Mouse (Mus musculus) splenic B cell, adult 2 months (primary cell): ENCODE results near the gene Olfr591.
"Not testable (repeated sequence)": the region's sequence is repeated elsewhere in the genome, so short reads cannot be mapped to it uniquely, and the experiment has no call there.

Experiments
- DNase-seq: peaks from one replicate; pipeline ENCODE4 v3.0.0-alpha.2; 2011; ENCODE audit warnings: low read depth, low spot score
- H3K27me3 ChIP-seq: 2 replicates; pipeline ENCODE4 v1.6.1; 2012; ENCODE audit warnings: mild to moderate bottlenecking, low read length, moderate library complexity, mixed read lengths; ENCODE audit not compliant: control insufficient read depth, poor library complexity, insufficient read depth, severe bottlenecking
- H3K36me3 ChIP-seq: 2 replicates; pipeline ENCODE4 v1.6.1; 2012; ENCODE audit warnings: mild to moderate bottlenecking, low read length, moderate library complexity, mixed read lengths; ENCODE audit not compliant: control insufficient read depth, poor library complexity, insufficient read depth, severe bottlenecking

The Olfr591 gene

GRCm38 (mm10) chr7:103178240-103178639 lies at the start of gene Olfr591:
Gene Olfr591, minus strand, starts transcription at chr7:103178340.
- Histone ChIP-seq H3K36me3 (no peaks in the 10 kb centered on the region), H3K27me3 (no peaks in the 10 kb centered on the region)
- DNase-seq: no peak

GRCm38 (mm10) chr7:103216696-103217095 lies 38.6 kb upstream of the Olfr591 start, which contains the start of gene Olfr594:
Gene Olfr594, plus strand, starts transcription at chr7:103216996.
- no peak for DNase-seq
- no peaks in the 10 kb centered on the region for H3K36me3 ChIP-seq
- H3K27me3 ChIP-seq: no peaks in the 10 kb centered on the region

GRCm38 (mm10) chr7:103212050-103212449 lies 33.9 kb upstream of the Olfr591 start:
- not testable (repeated sequence) for DNase-seq, H3K36me3 ChIP-seq, H3K27me3 ChIP-seq

GRCm38 (mm10) chr7:103211562-103211961 lies 33.4 kb upstream of the Olfr591 start, which contains the start of gene Olfr593:
Gene Olfr593, plus strand, starts transcription at chr7:103211862.
- no peak for DNase-seq
- no peaks in the 10 kb centered on the region for H3K36me3 ChIP-seq
- no peaks in the 10 kb centered on the region for H3K27me3 ChIP-seq

DNA sequence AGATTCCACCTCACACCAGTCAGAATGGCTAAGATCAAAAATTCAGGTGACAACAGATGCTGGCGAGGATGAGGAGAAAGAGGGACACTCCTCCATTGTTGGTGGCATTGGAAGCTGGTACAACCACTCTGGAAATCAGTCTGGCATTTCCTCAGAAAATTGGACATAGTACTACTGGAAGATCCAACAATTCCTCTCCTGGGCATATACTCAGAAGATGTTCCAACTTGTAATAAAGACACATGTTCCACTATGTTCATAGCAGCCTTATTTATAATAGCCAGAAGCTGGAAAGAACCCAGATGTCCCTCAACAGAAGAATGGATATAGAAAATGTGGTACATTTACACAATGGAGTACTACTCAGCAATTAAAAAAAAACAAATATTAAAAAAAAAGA lies 6.4 kb upstream of the Olfr591 start, which contains the start of gene Olfr592:
Gene Olfr592 (plus strand): TSS at position 301 of the 400 bp plus-strand sequence.
- not testable (repeated sequence) for H3K27me3 ChIP-seq, DNase-seq, H3K36me3 ChIP-seq

DNA sequence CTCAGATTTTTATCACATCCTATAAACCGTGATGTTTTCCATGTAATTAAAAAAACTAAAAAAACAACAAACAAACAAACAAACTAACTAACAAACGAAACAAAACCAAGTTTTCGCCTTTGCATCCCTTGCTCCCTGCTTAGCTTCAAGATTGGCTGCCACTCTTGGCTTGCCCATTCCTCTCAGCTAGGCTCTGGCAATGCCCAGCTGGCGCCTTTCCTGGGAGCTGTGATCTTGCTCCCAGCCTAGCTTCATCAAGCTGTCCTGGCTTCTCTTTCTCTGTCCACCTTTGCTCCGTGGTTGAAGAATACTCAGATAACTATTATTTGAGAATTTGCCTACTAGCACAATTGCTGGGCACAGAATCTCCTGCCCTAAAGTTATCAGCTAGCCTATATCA lies 8.4 kb downstream of the Olfr591 start:
- DNase-seq: no peak
- Histone ChIP-seq H3K27me3 (no peaks in the 10 kb centered on the region), H3K36me3 (no peaks in the 10 kb centered on the region)

- Histone ChIP-seq H3K36me3 (no peaks in the 10 kb centered on the region), H3K27me3 (no peaks in the 10 kb centered on the region; the same call in 1 of the 2 replicates)
- no peak for DNase-seq
Observed at GRCm38 (mm10) chr7:103156256-103156655, 21.9 kb downstream of the Olfr591 start, which contains the start of gene Olfr589. Gene Olfr589, minus strand, starts transcription at chr7:103156356.

DNA sequence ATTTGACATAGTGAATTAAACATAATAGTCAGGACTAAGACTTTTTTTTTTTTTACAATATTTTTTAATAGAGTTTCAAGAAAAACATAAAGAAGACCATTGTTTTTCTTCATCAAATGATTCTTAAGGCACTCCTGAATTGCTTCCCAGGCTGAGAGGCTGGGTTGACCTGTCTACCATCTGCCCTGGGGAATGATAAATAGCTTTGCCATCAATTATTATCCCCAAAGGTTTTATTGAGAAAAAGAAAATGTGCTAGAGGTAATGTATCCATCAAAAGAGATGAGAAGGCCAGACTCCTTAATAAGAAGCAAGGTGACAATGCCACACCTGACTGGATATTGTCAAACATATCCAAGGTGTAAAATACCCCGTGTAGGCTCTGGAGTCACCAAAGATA lies 37.6 kb downstream of the Olfr591 start, which contains the start of gene Olfr588-ps1:
Gene Olfr588-ps1 (plus strand): TSS at position 301 of the 400 bp plus-strand sequence.
- H3K27me3 ChIP-seq: no peaks in the 10 kb centered on the region
- DNase-seq: no peak
- no peaks in the 10 kb centered on the region for H3K36me3 ChIP-seq

DNA sequence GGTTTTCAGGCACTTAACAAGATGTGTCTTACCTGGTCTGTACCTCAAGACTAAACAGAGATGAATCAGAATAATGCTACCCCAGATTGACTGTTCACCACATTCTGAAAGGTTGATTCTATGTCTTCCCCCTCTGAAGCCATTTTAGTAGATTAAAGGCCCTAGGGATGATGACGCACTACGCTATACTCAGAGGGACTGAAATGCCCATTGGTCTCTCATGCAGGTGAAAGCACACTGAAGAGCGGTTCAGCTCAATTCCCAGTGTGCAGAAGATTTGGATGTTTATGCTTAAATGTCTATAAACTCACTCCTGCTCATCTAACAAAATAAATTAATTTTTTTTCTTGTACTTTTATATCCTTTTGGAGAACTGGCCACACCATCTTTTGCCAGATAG lies 52.6 kb downstream of the Olfr591 start, which contains the start of gene Olfr586:
Gene Olfr586 (minus strand): TSS at position 101 of the 400 bp plus-strand sequence.
- no peak for DNase-seq
- H3K36me3 ChIP-seq: no peaks in the 10 kb centered on the region
- no peaks in the 10 kb centered on the region for H3K27me3 ChIP-seq

DNA sequence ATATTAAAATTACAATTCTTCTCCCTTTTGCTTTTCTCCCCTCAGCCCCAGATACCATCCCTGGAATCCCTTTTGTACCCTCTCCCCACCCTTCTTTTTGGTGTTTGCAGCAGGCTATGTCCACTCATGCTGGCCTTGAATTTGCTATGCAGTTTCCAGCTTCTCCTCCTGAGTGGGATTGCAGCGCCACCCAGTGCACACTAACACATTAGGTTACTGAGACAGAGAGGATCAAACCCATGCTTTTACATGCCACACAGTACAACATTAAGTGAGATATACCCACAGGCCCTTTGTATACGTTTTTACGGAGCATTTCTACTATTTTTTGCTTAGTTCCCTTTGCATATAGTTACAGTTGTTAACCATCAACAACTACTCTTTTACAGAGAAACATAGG lies 58.7 kb downstream of the Olfr591 start:
- Histone ChIP-seq H3K36me3 (no peaks in the 10 kb centered on the region), H3K27me3 (no peaks in the 10 kb centered on the region)
- DNase-seq: no peak
